Mouse (Mus musculus) E14TG2a.4 (cell line): ENCODE results near the gene Tead1.

Source experiments
- CTCF ChIP-seq: conservative IDR thresholded peaks from 2 replicates; pipeline ENCODE4 v1.5.1; 2014; ENCODE audit warnings: low read length
- NANOG ChIP-seq: IDR thresholded peaks from 2 replicates; pipeline ENCODE4 v1.6.1; 2014; ENCODE audit warnings: borderline replicate concordance, low read length, mixed read lengths

GRCm38 (mm10) chr7:112714783-112715182 lies 35.7 kb downstream of the Tead1 start:
- TF ChIP-seq CTCF (no peak), NANOG (no peak)
